Mouse (Mus musculus) neural tube, embryonic 10.5 days (tissue): Measurements from ENCODE around the gene Stat2.
"Not testable (repeated sequence)": the region's sequence is repeated elsewhere in the genome, so short reads cannot be mapped to it uniquely, and the experiment has no call there.

ENCODE experiments used
- DNase-seq: peaks from one replicate; pipeline ENCODE4 v3.0.0-alpha.2; 2017; ENCODE audit warnings: low spot score; ENCODE audit errors: extremely low spot score

Gene Stat2

GRCm38 (mm10) chr10:128297622-128298021 is 27.3 kb downstream of the Stat2 start:
- DNase-seq = no peak

DNA sequence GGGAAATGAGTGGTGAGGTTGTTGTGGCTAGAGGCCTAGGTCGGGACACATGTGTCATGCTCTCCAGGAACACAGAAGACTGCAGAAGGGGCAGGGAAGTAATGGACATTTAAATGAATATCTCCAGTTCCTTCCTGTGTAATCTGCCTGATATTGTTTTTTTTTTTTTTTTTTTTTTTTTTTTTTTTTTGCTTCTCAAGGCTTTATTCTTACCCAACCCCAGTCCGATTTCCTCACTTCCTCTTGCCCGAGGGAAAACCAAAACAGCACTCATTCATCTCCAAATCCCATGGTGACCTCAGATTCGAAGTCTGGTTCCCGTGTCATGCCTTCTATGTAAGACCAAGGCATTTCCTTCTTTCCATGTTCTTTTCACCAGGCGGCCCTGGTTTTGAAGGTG is 27.9 kb downstream of the Stat2 start:
- no peak for DNase-seq

DNA sequence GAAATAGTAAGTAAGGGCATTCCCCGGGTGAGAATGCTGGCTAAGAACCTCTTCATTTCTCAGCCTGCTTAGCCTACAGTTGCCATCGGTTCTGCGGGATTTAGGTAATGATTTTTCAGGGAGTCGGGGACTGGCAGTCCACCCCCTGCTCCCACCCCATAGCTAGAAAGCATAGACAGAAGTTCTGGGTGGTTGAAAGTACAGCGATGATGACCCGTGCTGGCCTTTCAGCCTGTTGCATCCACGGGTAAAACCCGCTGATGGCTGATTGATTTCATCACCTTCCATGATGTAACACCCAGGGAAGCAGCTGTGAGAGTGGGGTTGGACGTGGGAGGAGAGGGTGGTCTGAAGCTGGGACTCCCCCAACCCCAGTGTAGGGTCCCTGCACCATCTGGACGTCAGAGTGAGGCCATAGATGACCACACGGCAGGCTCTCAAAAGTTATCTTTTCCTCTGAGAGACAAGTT is 28.4 kb downstream of the Stat2 start, which contains the start of gene Il23a:
Gene Il23a, minus strand, starts transcription at position 51 of the 470 bp plus-strand sequence.
- DNase-seq = no peak

GRCm38 (mm10) chr10:128302357-128302756 is 32.0 kb downstream of the Stat2 start:
- DNase-seq = peak; percentile 16

DNA sequence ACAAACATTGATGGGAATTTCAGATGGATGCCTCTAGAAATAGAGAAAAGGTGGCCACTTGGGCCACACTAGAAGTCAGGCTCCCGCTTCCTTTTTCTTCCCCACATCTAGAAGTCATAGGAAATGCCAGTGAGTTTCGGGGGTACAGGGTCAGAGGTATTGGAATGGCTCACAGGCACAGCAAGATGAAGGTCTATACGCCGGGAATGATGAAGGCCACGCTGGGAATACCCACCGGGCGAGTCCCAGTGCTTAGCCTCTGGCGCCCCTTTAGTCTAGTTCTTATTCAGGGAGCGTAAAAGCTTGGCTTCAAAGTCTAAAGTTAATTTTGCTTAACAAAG is 32.4 kb downstream of the Stat2 start:
- no peak for DNase-seq

GRCm38 (mm10) chr10:128303126-128304021 is 33.0 kb downstream of the Stat2 start, which contains the start of gene Pan2:
Pan2 (plus strand) TSS chr10:128303335.
- peak; percentile 99 for DNase-seq

GRCm38 (mm10) chr10:128309654-128310053 is 39.3 kb downstream of the Stat2 start:
- DNase-seq = no peak

GRCm38 (mm10) chr10:128310177-128310576 is 39.8 kb downstream of the Stat2 start:
- DNase-seq = no peak

DNA sequence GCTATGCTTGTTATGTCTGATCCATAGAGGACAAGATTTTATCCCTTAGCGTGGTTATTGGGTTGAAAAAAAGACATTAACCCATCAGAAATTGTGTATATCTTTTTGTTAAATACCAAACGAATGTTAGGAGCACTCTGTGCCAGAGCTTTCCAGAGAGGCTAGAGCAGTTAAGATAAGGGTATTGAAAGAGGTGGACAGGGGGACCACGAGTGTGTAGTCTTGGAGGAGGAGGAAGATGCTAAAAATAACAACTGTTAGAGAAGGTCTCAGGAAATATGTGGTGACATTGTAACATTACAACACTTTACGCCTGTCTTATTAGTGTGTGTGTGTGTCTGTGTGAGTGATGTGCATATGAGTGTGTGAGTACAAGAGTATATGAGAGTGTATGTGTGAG is 40.5 kb downstream of the Stat2 start:
- DNase-seq = no peak

- no peak for DNase-seq
These were observed 45.2 kb downstream of the Stat2 start for GRCm38 (mm10) chr10:128315578-128315977.

DNA sequence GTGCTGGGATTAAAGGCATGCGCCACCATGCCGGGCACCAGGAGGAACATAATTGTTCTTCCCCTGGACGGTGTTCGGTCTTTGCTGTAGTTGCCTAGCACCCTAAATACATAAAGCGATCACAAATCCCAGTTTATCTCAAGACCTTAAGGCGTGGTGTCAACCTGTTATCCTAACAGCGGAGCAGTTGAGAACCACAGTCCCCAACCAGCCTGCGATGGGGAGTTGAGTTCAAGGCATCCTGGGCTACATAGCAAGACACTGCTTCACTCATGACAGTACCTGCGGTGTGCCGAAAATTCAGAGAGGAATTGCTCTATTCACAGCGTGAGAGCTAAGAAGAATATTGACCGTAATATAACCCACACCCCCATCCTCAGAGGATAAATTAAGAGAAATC is 51.3 kb downstream of the Stat2 start:
- DNase-seq = peak; percentile 39

GRCm38 (mm10) chr10:128322141-128323108 is 52.1 kb downstream of the Stat2 start, which contains the start of gene Cnpy2:
Cnpy2 (plus strand) TSS chr10:128322459.
- peak; percentile 96 for DNase-seq

DNA sequence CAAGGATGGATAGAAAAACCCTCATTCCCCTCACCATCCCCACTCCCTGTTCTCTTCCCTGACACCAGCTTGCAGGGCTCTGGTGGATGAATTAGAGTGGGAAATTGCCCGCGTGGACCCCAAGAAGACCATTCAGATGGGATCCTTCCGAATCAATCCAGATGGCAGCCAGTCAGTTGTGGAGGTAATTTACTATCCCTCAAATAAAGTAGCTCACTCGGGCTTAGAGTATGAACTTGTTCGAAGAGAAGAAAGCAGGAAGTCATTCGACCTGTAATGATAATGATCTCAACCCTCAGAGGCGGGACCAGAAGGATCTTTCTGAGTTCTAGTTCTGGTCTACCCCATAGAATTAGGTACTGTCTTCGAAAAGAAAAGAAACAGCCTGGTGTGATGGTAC is 53.2 kb downstream of the Stat2 start:
- DNase-seq = no peak

GRCm38 (mm10) chr10:128326825-128327224 is 56.5 kb downstream of the Stat2 start:
- DNase-seq = no peak

DNA sequence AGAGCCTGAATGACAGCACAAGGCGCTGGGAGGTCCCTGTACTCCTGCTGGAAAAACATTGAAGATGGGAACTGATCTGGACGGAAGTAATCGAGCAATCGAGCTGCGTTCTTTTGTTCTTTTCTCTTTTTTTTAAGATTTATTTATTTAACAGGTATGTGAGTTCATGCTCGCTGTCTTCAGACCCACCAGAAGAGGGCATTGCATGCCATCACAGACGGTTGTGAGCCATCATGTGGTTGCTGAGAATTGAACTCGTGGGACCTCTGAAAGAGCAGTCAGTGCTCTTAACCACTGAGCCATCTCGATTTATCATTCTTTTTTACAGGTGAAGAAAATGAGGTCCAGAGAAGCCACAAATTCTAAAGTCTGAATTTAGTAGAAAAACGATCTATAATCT is 57.3 kb downstream of the Stat2 start:
- DNase-seq = no peak

- not testable (repeated sequence) for DNase-seq
These were observed 62.2 kb downstream of the Stat2 start for GRCm38 (mm10) chr10:128332358-128333249.

DNA sequence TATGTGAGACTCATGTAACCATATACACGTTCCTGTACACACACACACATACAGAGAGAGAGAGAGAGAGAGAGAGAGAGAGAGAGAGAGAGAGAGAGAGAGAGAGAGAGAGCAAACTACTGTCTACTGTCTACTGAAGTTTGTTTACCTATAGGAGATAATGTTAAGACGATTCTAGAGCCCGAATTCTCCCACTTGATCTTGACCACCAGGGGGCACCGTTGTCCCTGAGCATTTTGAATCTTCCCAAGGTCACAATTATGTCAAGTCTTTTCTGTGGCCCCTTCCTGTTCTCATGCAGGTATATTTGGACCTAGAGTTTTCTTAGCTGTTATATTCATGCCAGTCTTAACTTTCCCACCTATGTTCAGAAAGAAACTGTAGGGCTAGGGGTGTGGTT is 65.2 kb downstream of the Stat2 start:
- DNase-seq = peak; percentile 66

- no peak for DNase-seq
These were observed 65.8 kb downstream of the Stat2 start for GRCm38 (mm10) chr10:128336195-128336594.

- no peak for DNase-seq
These were observed 66.2 kb downstream of the Stat2 start for GRCm38 (mm10) chr10:128336597-128336996.

- peak; percentile 97 for DNase-seq
These were observed 67.2 kb downstream of the Stat2 start, which contains the start of gene Cs for GRCm38 (mm10) chr10:128337306-128338181. Cs (plus strand) TSS chr10:128337734.
